Mouse (Mus musculus) embryonic facial prominence, embryonic 13.5 days (tissue): ENCODE results near the gene Slc23a3. TPM values are rescaled to one million over a fixed set of nuclear protein-coding genes. Genes with fewer than 3 reads are reported as not detected.

Experiments
- ATAC-seq: fragments of 200-750 bp; cut with Nextera tagmentation; 2 replicates; pipeline ENCODE4 v1.8.0; 2017; ENCODE audit warnings: low read depth; ENCODE audit not compliant: insufficient number of reproducible peaks, insufficient read depth, low FRiP score, low TSS enrichment
- H3K27ac ChIP-seq: fragments of 300-500 bp; sonication (generic); 2 replicates; pipeline ENCODE4 v1.5.1; 2015; ENCODE audit warnings: moderate library complexity, mild to moderate bottlenecking, inconsistent platforms
- H3K27me3 ChIP-seq: fragments of 300-500 bp; sonication (generic); 2 replicates; pipeline ENCODE4 v1.6.1; 2015; ENCODE audit warnings: mild to moderate bottlenecking, inconsistent platforms
- H3K36me3 ChIP-seq: fragments of 300-500 bp; sonication (generic); 2 replicates; pipeline ENCODE4 v1.6.1; 2015; ENCODE audit warnings: mild to moderate bottlenecking, inconsistent platforms
- H3K4me1 ChIP-seq: fragments of 300-500 bp; sonication (generic); 2 replicates; pipeline ENCODE4 v1.6.1; 2015; ENCODE audit warnings: inconsistent platforms
- H3K4me2 ChIP-seq: fragments of 300-500 bp; sonication (generic); 2 replicates; pipeline ENCODE4 v1.6.1; 2015; ENCODE audit warnings: moderate library complexity, mild to moderate bottlenecking, inconsistent platforms
- H3K4me3 ChIP-seq: fragments of 300-500 bp; sonication (generic); 2 replicates; pipeline ENCODE4 v1.5.1; 2015; ENCODE audit warnings: mild to moderate bottlenecking, inconsistent platforms
- H3K9ac ChIP-seq: fragments of 300-500 bp; sonication (generic); 2 replicates; pipeline ENCODE4 v1.6.1; 2015; ENCODE audit warnings: mild to moderate bottlenecking, inconsistent platforms
- H3K9me3 ChIP-seq: fragments of 300-500 bp; sonication (generic); 2 replicates; pipeline ENCODE4 v1.6.1; 2016; ENCODE audit warnings: inconsistent platforms
- WGBS: fragments of 180-500 bp; shearing (Covaris S2); methylation state at CpG from one replicate; pipeline ENCODE4 v1.1.7; 2015; ENCODE audit warnings: mixed read lengths; 5-methylcytosine and 5-hydroxymethylcytosine counted together
- polyA plus RNA-seq: library from polyadenylated mRNA; unstranded; fragments of >200 nt; fragmentation: Nextera tagmentation; extraction: Ambion mirVana; gene quantifications from 2 replicates; pipeline ENCODE4 v1.2.1, GENCODE M21; 2015

Slc23a3 gene
- polyA plus RNA-seq = 0.15 and 0.47 TPM in 2 replicates

DNA sequence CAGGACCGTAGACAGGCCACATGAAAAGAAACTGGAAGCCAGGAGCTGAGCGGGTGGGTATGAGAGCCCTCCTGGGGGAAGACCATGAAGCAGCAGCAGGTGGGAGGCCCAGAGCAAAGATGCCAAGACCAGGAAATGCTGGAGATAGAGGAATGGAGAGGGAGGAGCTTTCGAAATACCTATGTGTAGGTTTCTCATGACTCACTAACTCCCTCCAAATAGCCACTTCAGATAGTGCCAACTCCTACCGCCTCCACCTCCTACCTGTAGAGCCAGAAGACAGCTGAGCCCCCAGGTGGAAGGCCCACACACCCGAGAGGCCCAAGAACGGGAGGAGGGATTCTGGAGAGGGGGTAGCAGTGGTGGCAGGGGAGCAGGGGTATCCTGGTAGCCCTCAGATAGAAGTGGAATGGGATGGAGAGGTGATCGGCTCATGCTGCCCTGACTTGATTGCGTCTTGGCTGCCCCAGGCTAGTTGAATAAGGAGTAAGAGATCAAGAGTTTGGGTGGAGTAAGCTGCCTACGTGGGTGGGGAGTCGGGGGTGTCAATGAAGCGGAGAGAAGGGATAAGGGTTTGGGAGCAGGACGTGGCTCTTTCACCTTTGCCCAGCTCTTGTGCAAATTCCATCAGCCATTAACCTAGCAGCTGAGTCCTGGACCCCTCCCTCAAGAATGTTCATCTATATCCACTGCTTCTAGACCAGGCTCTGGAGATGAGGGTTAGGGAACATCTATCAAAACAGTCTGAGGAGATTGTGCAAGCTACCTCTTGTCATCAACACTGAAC lies at the start of gene Slc23a3:
Gene Slc23a3, minus strand, starts transcription at position 470 of the 787 bp plus-strand sequence.
- no peak within 1 kb of the TSS for H3K4me3 ChIP-seq
- no peaks in the 10 kb centered on the region for H3K9me3 ChIP-seq
- 0 out of 2 replicates have a peak within 1 kb of the TSS, but pooled peaks have one; percentile 2 for H3K9ac ChIP-seq
- H3K27ac ChIP-seq = no peak within 1 kb of the TSS
- peaks cover 9% of the 10 kb centered on the region for H3K27me3 ChIP-seq
- WGBS = 66% methylated on average over 12 of the region's 12 CpGs
- no peak for ATAC-seq
- H3K36me3 ChIP-seq = peaks cover 35% of the 10 kb centered on the region
- H3K4me2 ChIP-seq = no peak within 1 kb of the TSS
- H3K4me1 ChIP-seq = no peaks in the 10 kb centered on the region

DNA sequence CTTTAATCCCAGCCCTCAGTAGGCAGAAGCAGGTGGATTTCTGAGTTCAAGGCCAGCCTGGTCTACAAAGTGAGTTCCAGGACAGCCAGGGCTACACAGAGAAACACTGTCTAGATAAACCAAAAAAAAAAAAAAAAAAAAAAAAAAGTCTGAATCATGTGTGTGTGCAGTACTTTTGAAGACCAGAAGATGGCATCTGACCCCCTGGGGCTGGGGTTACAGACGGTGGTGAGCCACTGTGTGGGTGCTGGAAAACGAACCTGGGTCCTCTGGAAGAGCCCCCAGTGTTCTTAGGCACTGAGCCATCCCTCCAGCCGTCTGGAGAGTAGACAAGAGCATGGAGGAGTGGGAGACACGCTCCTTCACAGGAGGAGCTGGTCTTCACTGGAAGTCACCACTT lies 48.5 kb upstream of the Slc23a3 start:
- 57% methylated on average over 4 of the region's 4 CpGs for WGBS
- no peak overlapping the region for H3K4me2 ChIP-seq
- no peak overlapping the region for H3K9ac ChIP-seq
- no peaks in the 10 kb centered on the region for H3K9me3 ChIP-seq
- H3K27ac ChIP-seq = no peak overlapping the region
- no peak for ATAC-seq
- H3K4me1 ChIP-seq = peaks cover 21% of the 10 kb centered on the region
- H3K27me3 ChIP-seq = no peaks in the 10 kb centered on the region
- no peak overlapping the region for H3K4me3 ChIP-seq
- H3K36me3 ChIP-seq = peaks cover 67% of the 10 kb centered on the region

- Histone ChIP-seq H3K36me3 (peaks cover 66% of the 10 kb centered on the region), H3K4me2 (no peak overlapping the region), H3K27me3 (no peaks in the 10 kb centered on the region), H3K27ac (no peak overlapping the region), H3K9me3 (no peaks in the 10 kb centered on the region), H3K9ac (no peak overlapping the region), H3K4me1 (peaks cover 21% of the 10 kb centered on the region), H3K4me3 (no peak overlapping the region)
- WGBS = 85% methylated on average over 4 of the region's 4 CpGs
- no peak for ATAC-seq
These were observed 47.7 kb upstream of the Slc23a3 start for GRCm38 (mm10) chr1:75181377-75181870.

DNA sequence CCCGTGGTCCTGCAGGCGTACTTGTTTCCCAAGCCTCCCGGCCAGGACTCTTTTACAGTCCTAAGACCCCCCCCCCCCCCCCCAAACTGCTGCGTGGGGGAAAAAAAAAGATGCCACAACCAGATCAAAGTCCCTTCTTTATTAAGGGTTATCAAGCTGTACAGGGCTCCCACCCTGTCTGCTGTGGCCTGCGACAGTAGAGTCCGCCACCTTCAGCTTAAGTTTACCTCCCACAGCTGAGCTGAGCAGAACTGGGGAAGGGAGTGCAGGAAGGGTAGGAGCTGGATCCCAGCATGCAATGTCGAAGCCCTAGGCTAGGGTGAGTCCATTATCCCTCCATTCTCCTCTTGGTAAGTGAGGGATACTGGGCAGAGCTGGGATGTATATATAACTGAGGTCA lies 47.1 kb upstream of the Slc23a3 start:
- no peaks in the 10 kb centered on the region for H3K9me3 ChIP-seq
- peak overlapping the region; percentile 100 for H3K4me2 ChIP-seq
- H3K27me3 ChIP-seq = no peaks in the 10 kb centered on the region
- H3K27ac ChIP-seq = no peak overlapping the region
- peaks cover 66% of the 10 kb centered on the region for H3K36me3 ChIP-seq
- ATAC-seq = no peak
- WGBS = 36% methylated on average over 7 of the region's 7 CpGs
- H3K9ac ChIP-seq = 0 out of 2 replicates have a peak overlapping the region, but pooled peaks have one; percentile 32
- peaks cover 21% of the 10 kb centered on the region for H3K4me1 ChIP-seq
- peak overlapping the region; percentile 65 for H3K4me3 ChIP-seq

DNA sequence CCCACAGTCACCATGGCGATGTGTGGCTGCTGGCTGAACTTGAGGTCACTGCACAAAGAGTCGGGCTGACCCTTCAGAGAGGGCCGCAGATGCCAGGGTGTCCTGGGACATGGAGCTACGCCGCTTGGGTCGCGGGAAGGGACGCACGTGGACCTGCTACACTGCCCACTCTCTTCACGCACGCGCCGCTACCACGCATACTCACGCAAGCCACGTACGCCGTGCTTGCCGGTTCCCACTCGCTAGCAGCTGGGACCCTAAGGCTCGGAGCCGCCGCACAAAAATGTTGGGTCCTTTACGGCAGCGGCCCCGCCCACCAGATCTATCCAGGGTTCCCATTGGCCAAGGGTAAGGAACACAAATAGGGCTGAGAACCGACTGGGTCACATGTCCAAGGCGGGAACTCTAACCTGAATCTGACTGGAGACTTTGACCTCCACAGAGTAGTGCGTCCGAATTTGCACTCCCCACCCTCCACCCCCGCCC lies 46.5 kb upstream of the Slc23a3 start, which contains the start of gene Abcb6:
Gene Abcb6, minus strand, starts transcription at position 288 of the 486 bp plus-strand sequence.
- Histone ChIP-seq H3K36me3 (peaks cover 66% of the 10 kb centered on the region), H3K27ac (no peak within 1 kb of the TSS)
- ATAC-seq = peak; percentile 87

DNA sequence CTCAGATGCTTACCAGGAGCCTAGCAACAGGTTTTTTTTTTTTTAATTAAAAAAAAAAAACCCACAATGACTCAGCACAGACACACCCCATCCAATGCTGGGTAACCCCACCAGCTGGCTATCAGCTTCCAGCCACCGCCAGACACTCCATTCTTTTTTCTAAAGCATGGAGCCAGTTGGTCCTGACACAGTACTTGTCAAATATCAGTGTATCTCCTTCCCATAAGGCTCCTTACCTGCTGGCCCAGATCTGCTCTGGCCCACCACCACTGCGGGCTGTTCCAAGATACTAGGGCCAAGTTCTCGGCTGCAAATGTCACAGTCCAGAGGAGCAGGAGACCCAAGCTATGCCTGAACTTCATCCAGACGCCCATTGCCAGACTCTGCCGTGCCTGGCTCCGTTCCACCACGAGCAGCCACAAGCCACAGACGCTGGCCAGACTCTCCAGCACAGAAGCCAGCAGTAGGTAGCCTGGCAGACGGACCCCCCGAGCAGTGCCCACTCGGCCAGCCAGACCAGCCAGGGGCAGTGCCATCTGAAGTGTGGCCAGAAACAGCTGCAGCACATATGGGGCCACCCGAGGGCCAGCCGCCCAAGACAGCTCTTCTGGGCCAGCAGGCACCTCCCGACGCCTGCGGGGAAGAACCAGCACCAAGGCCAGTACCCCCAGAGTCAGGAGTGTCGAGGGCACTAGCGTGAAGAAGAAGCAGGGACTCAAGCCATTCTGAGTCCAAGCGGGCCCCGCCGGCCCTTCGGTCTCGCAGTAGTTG lies 45.8 kb upstream of the Slc23a3 start:
- Histone ChIP-seq H3K27ac (no peak overlapping the region), H3K36me3 (peaks cover 65% of the 10 kb centered on the region)
- 9% methylated on average over 23 of the region's 23 CpGs for WGBS

More for the DNA sequence above, 46.5 kb upstream of the Slc23a3 start, which contains the start of gene Abcb6:
- H3K4me1 ChIP-seq = peaks cover 21% of the 10 kb centered on the region
- H3K4me2 ChIP-seq = peak within 1 kb of the TSS; percentile 100
- peak within 1 kb of the TSS; percentile 65 for H3K4me3 ChIP-seq
- H3K9me3 ChIP-seq = no peaks in the 10 kb centered on the region
- H3K9ac ChIP-seq = peak within 1 kb of the TSS; percentile 76
- H3K27me3 ChIP-seq = no peaks in the 10 kb centered on the region
- WGBS = under 1% methylated on average over 31 of the region's 31 CpGs

DNA sequence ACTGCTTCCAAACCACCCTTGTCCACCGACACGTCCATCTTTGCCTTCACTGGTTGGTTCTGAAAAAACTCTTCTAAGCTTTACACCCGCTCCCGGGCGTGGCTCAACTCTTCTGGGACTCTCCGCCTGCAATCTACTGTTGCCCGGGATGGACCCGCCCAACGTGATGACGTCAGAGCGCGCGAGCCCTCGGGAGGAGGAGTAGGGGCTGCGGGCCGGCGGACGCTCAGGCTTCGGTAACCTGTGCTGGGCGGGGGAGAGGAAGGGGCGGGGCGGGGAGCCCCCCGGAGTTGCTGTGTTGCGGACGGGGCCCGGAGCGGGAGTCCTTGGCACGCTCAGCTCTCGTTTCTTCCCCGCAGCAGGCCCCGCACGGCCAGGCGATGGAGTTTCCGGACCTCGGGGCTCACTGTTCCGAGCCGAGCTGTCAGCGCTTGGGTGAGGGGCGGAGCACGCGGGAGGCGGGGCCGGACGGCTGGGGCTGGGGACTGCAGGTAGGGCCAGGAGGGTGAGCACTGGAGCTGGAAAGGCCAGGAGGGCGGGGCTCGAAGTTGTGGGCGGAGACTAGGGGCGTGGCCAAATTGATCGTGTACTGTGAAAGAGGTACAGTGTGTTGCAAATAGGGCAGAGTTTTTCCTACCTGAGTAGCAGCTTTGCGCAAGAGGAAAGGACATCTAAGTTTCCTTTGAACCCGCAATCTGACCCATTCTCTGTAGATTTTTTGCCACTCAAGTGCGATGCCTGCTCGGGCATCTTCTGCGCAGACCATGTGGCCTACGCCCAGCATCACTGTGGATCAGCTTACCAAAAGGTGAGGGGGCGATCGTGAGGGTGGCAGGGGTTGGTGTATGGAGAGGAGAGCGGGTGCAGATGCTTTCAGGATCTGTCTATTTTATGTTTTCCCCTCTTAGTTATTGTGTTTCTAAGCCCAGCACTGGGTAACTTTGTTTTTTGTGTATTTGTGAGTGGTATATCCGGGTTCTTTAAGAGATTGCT lies 35.1 kb upstream of the Slc23a3 start, which contains the start of gene Zfand2b:
Gene Zfand2b, plus strand, starts transcription at position 175 of the 993 bp plus-strand sequence.
- peak; percentile 99 for ATAC-seq
- H3K4me2 ChIP-seq = peak within 1 kb of the TSS; percentile 79
- H3K27me3 ChIP-seq = no peaks in the 10 kb centered on the region
- H3K4me3 ChIP-seq = peak within 1 kb of the TSS; percentile 72
- under 1% methylated on average over 59 of the region's 59 CpGs for WGBS
- peak within 1 kb of the TSS; percentile 91 for H3K27ac ChIP-seq
- H3K9ac ChIP-seq = peak within 1 kb of the TSS; percentile 74
- peaks cover 37% of the 10 kb centered on the region for H3K36me3 ChIP-seq
- peaks cover 13% of the 10 kb centered on the region for H3K4me1 ChIP-seq
- H3K9me3 ChIP-seq = no peaks in the 10 kb centered on the region

More for the DNA sequence above, 45.8 kb upstream of the Slc23a3 start:
- peak; percentile 17; the same call in 1 of the 2 replicates for ATAC-seq
- Histone ChIP-seq H3K9ac (peak overlapping the region; percentile 76), H3K4me1 (peaks cover 21% of the 10 kb centered on the region), H3K4me3 (peak overlapping the region; percentile 65), H3K9me3 (no peaks in the 10 kb centered on the region), H3K4me2 (peak overlapping the region; percentile 100), H3K27me3 (no peaks in the 10 kb centered on the region)

- 6% methylated on average over 7 of the region's 7 CpGs for WGBS
- H3K27ac ChIP-seq = peak overlapping the region; percentile 91
- H3K4me3 ChIP-seq = peak overlapping the region; percentile 72
- peak overlapping the region; percentile 79 for H3K4me2 ChIP-seq
- H3K36me3 ChIP-seq = peaks cover 30% of the 10 kb centered on the region
- H3K9ac ChIP-seq = peak overlapping the region; percentile 74
- H3K4me1 ChIP-seq = peaks cover 13% of the 10 kb centered on the region
- no peaks in the 10 kb centered on the region for H3K9me3 ChIP-seq
- H3K27me3 ChIP-seq = no peaks in the 10 kb centered on the region
- peak; percentile 22; the same call in 1 of the 2 replicates for ATAC-seq
These were observed 34.4 kb upstream of the Slc23a3 start for GRCm38 (mm10) chr1:75168093-75168471.

- no peak overlapping the region for H3K27ac ChIP-seq
- WGBS = 83% methylated on average over 4 of the region's 4 CpGs
- no peak for ATAC-seq
- H3K36me3 ChIP-seq = no peaks in the 10 kb centered on the region
- no peak overlapping the region for H3K4me3 ChIP-seq
- no peaks in the 10 kb centered on the region for H3K9me3 ChIP-seq
- no peak overlapping the region for H3K9ac ChIP-seq
- no peak overlapping the region for H3K4me2 ChIP-seq
- H3K4me1 ChIP-seq = no peaks in the 10 kb centered on the region
- no peaks in the 10 kb centered on the region for H3K27me3 ChIP-seq
These were observed 26.5 kb upstream of the Slc23a3 start for GRCm38 (mm10) chr1:75160256-75160617.

DNA sequence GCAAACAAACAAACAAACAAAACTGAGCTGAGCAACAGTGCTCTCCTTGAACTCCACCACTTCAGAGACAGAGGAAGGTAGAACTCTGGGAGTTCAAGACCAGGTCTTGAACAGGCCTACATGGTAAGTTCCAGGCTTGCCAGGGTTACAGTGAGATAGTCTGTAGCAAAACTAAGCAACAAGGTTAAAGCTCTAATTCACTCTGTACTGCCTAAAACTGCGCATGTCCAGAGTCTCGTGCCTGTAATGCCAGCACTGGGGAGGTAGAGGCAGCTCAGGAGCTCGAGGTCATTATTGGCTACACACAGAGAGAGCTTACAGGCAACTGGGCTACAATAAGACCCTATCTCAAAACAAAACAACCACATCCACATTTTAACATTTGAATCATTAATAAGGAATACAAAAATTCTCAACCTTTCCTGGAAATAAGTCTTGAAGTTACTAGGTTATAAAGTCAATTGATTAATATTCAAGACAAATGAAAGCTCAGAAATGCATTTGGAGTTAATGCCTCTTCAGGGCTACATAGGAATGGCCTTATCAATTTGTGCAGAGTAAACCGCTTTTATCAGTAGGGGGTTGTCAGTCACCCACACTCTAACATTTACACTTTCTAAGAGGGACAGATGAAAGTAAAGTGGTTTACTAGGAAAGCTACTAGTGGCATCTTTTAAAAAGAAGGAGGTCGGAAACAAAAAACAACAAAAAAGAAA lies 26.0 kb upstream of the Slc23a3 start:
- Histone ChIP-seq H3K9me3 (no peaks in the 10 kb centered on the region), H3K36me3 (no peaks in the 10 kb centered on the region), H3K27ac (no peak overlapping the region), H3K9ac (no peak overlapping the region), H3K27me3 (no peaks in the 10 kb centered on the region), H3K4me1 (no peaks in the 10 kb centered on the region), H3K4me3 (no peak overlapping the region), H3K4me2 (no peak overlapping the region)
- no peak for ATAC-seq
- WGBS = 67% methylated on average over 5 of the region's 5 CpGs
